Mouse (Mus musculus) lung, postnatal 0 days (tissue): ENCODE data around the gene Marf1. TPM values are rescaled to one million over a fixed set of nuclear protein-coding genes. Genes with fewer than 3 reads are reported as not detected.
"Not testable (repeated sequence)": the region's sequence is repeated elsewhere in the genome, so short reads cannot be mapped to it uniquely, and the experiment has no call there.

Source experiments
- ATAC-seq: fragments of 200-750 bp; cut with Nextera tagmentation; 2 replicates; pipeline ENCODE4 v1.8.0; 2017; ENCODE audit warnings: moderate library complexity
- DNase-seq: peaks from one replicate; pipeline ENCODE4 v3.0.0-alpha.2; 2016; ENCODE audit warnings: low spot score
- H3K27ac ChIP-seq: fragments of 300-500 bp; sonication (generic); 2 replicates; pipeline ENCODE4 v1.5.1; 2014; ENCODE audit warnings: antibody characterized with exemption, mild to moderate bottlenecking, low read length, mixed read lengths
- H3K27me3 ChIP-seq: fragments of 300-500 bp; sonication (generic); replicated peaks from 2 replicates; pipeline ENCODE4 v1.6.1; 2014; ENCODE audit warnings: low read length, mixed read lengths; ENCODE audit not compliant: insufficient read depth
- H3K36me3 ChIP-seq: fragments of 300-500 bp; sonication (generic); 2 replicates; pipeline ENCODE4 v1.6.1; 2014; ENCODE audit warnings: low read length, mixed read lengths; ENCODE audit not compliant: insufficient read depth
- H3K4me1 ChIP-seq: fragments of 300-500 bp; sonication (generic); 2 replicates; pipeline ENCODE4 v1.6.1; 2014; ENCODE audit warnings: antibody characterized with exemption, low read depth, low read length, mixed read lengths; ENCODE audit not compliant: insufficient read depth
- H3K4me2 ChIP-seq: fragments of 300-500 bp; sonication (generic); replicated peaks from 2 replicates; pipeline ENCODE4 v1.6.1; 2014; ENCODE audit warnings: low read depth, mild to moderate bottlenecking, low read length, moderate library complexity, mixed read lengths
- H3K4me3 ChIP-seq: fragments of 300-500 bp; sonication (generic); 2 replicates; pipeline ENCODE4 v1.5.1; 2014; ENCODE audit warnings: low read depth, low read length
- H3K9ac ChIP-seq: fragments of 300-500 bp; sonication (generic); replicated peaks from 2 replicates; pipeline ENCODE4 v1.6.1; 2014; ENCODE audit warnings: low read depth, mild to moderate bottlenecking
- H3K9me3 ChIP-seq: fragments of 300-500 bp; sonication (generic); 2 replicates; pipeline ENCODE4 v1.6.1; 2016; ENCODE audit warnings: low read length, mixed read lengths
- CTCF ChIP-seq: IDR thresholded peaks from 2 replicates; pipeline ENCODE4 v1.5.1; 2016; ENCODE audit warnings: antibody characterized with exemption, mild to moderate bottlenecking
- EP300 ChIP-seq: IDR thresholded peaks from 2 replicates; pipeline ENCODE4 v1.6.1; 2016; ENCODE audit warnings: antibody characterized with exemption, mild to moderate bottlenecking, control low read depth
- WGBS: fragments of 180-500 bp; shearing (Covaris S2); extraction: QIAGEN DNeasy Blood & Tissue Kit; methylation state at CpG from one replicate; pipeline ENCODE4 v1.1.7; 2014; 5-methylcytosine and 5-hydroxymethylcytosine counted together
- polyA plus RNA-seq: library from polyadenylated mRNA; unstranded; fragments of >200 nt; fragmentation: Nextera tagmentation; extraction: Ambion mirVana; gene quantifications from 2 replicates; pipeline ENCODE4 v1.2.1, GENCODE M21; 2015

Gene Marf1
- polyA plus RNA-seq, 1 experiment from 2014 or later, result 13.2 TPM

DNA sequence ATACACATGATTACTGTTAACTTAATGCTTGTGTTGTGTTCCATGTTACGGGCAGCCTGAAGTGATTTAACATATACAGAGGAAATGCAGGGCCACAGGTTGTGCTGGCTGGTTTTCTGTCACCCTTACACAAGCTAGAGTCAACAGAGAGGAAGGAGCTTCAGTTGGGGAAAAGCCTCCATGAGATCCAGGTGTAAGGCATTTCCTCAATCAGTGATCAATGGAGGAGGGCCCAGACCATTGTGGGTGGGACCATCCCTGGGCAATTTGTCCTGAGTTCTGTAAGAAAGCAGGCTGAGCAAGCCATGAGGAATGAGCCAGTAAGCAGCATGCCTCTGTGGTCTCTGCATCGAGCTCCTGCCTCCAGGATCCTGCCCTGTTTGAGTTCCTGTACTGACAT, 71.4 kb downstream of the Marf1 start:
- no peaks in the 10 kb centered on the region for H3K9me3 ChIP-seq
- H3K9ac ChIP-seq, result no peak overlapping the region
- no peak overlapping the region for H3K27ac ChIP-seq
- no peak for TF ChIP-seq EP300
- DNase-seq (no peak), ATAC-seq (no peak)
- no peak overlapping the region for H3K4me3 ChIP-seq
- H3K27me3 ChIP-seq, result no peaks in the 10 kb centered on the region
- no peaks in the 10 kb centered on the region for H3K36me3 ChIP-seq
- H3K4me1 ChIP-seq, result no peaks in the 10 kb centered on the region
- H3K4me2 ChIP-seq, result no peak overlapping the region
- WGBS, result 61% methylated on average over 2 of the region's 2 CpGs

DNA sequence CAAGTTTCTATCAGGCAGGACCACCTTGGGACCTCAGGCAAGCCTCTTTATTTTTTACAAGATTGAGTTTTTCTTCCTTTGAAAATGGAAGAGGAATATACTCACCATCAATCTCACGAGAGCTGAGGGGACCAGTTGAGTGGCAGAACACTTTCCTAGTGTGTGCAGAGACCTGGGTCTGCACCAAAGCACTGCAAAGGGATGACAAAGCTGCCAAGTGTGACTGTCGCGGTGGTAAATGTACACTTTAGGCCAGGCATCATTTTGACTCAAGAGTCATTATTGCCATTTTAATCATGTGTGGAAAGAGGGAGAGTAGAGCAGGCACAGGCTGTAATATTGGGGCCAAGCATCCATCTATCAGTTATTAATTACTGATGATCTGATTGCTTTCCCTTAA, 73.9 kb downstream of the Marf1 start:
- Histone ChIP-seq H3K27ac (no peak overlapping the region), H3K4me1 (no peaks in the 10 kb centered on the region), H3K9ac (no peak overlapping the region), H3K36me3 (no peaks in the 10 kb centered on the region), H3K4me2 (no peak overlapping the region), H3K27me3 (no peaks in the 10 kb centered on the region), H3K9me3 (no peaks in the 10 kb centered on the region), H3K4me3 (no peak overlapping the region)
- no peak for ATAC-seq
- WGBS, result 76% methylated on average over 3 of the region's 3 CpGs
- DNase-seq, result no peak
- no peak for TF ChIP-seq CTCF
- TF ChIP-seq EP300, result no peak

DNA sequence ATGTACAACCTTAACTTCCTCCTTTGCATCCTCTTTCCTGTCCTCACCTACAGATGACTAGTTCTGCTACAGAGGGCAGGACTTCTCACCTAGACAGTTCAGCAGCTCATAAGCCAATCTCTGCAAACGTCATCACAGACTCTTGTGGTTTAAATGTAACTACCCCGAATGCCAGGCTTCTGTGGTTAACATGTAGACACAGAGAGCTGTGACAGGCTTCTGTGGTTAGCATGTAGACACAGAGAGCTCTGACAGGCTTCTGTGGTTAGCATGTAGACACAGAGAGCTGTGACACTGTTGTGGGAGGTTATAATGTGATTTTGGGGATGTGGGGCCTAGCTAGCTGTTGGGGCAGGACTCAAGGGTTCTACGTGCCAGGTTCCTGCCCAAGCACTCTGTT, 74.9 kb downstream of the Marf1 start:
- no peaks in the 10 kb centered on the region for H3K9me3 ChIP-seq
- TF ChIP-seq CTCF (no peak), EP300 (no peak)
- WGBS, result 65% methylated on average over 3 of the region's 3 CpGs
- no peaks in the 10 kb centered on the region for H3K27me3 ChIP-seq
- no peak for DNase-seq
- H3K4me3 ChIP-seq, result no peak overlapping the region
- no peak overlapping the region for H3K27ac ChIP-seq
- no peak overlapping the region for H3K9ac ChIP-seq
- ATAC-seq, result no peak
- no peak overlapping the region for H3K4me2 ChIP-seq
- no peaks in the 10 kb centered on the region for H3K4me1 ChIP-seq
- H3K36me3 ChIP-seq, result no peaks in the 10 kb centered on the region

DNA sequence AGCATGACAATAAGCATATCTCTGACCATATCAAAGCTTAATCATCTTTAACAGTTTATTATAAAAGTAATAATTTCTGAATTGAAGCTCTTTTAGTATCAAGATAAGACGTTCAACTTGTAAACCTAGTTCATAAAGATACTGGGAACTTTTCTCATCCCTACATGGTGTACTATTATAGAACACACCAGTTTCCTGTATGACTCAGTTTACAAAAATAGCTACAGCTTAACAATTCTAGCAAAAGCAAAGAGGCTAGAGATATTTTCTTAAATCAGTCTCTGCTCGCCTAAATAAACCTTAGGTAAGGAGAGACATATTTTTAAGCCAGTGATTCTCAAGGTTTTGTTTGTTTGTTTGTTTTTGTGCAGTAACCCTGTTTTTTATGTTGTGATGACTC, 80.2 kb downstream of the Marf1 start:
- Histone ChIP-seq H3K4me2 (no peak overlapping the region), H3K9me3 (no peaks in the 10 kb centered on the region), H3K36me3 (no peaks in the 10 kb centered on the region), H3K4me1 (no peaks in the 10 kb centered on the region), H3K4me3 (no peak overlapping the region), H3K27me3 (no peaks in the 10 kb centered on the region), H3K9ac (no peak overlapping the region), H3K27ac (no peak overlapping the region)
- WGBS, result 68% methylated on average over 2 of the region's 2 CpGs
- DNase-seq, result no peak
- no peak for ATAC-seq
- TF ChIP-seq CTCF (no peak), EP300 (no peak)

DNA sequence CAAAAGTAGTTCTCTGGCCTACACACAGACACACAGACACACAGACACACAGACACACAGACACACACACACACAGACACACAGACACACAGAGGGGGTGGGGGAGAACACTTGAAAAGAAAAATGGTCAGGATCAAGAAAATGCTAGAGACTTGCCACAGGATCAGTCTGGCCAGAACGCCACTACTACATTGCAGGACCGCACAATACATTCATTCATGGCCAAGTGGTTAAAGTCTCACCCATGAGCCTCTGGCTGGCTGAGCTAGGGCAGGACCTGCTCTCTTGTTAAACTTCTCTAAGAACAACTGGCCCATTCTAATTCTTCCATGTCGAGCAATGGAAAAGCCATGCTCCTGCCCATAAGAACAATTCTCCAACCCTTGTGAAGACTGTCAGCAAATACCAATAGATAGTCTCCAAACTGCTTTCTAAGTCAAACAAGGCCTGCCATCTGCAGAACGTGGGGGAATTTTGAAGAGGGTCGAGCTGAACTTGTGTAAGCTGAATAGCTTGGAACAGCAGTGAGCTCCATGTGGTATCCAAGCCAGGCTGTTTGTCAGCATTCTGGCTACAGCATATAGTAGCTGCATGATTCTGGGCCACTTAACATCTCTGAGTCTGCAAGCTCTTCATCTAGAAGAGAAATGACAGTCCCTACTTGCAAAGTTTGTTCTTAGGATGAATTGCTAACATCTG, 92.5 kb downstream of the Marf1 start:
- 49% methylated on average over 5 of the region's 5 CpGs for WGBS
- H3K27ac ChIP-seq, result no peak overlapping the region
- ATAC-seq, result no peak

DNA sequence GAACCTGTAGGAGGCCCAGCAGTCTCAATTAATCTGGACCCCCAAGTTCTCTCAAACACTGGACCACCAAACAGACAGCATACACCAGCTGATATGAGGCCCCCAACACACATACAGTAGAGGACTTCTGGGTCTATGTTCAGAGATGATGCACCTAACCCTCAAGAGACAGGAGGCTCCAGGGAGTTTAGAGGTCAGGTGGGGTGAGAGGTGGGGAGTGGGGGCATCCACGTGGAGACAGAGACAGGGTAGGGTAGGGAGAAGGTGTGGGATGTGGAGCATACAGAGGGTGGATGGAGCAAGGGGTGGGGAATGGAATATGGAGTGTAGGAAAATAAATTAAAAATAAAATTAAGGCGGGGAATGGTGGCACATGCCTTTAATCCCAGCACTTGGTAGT, 94.5 kb downstream of the Marf1 start:
- not testable (repeated sequence) for H3K4me3 ChIP-seq, H3K4me2 ChIP-seq, H3K36me3 ChIP-seq, ATAC-seq, H3K9ac ChIP-seq, H3K27ac ChIP-seq, H3K9me3 ChIP-seq, DNase-seq, H3K27me3 ChIP-seq, H3K4me1 ChIP-seq
- 64% methylated on average over 2 of the region's 2 CpGs for WGBS

More for the DNA sequence above, 92.5 kb downstream of the Marf1 start:
- no peaks in the 10 kb centered on the region for H3K4me1 ChIP-seq
- no peak overlapping the region for H3K9ac ChIP-seq
- no peak for DNase-seq
- no peaks in the 10 kb centered on the region for H3K27me3 ChIP-seq
- no peak overlapping the region for H3K4me2 ChIP-seq
- TF ChIP-seq EP300 (no peak), CTCF (no peak)
- no peak overlapping the region for H3K4me3 ChIP-seq
- H3K36me3 ChIP-seq, result no peaks in the 10 kb centered on the region
- no peaks in the 10 kb centered on the region for H3K9me3 ChIP-seq

DNA sequence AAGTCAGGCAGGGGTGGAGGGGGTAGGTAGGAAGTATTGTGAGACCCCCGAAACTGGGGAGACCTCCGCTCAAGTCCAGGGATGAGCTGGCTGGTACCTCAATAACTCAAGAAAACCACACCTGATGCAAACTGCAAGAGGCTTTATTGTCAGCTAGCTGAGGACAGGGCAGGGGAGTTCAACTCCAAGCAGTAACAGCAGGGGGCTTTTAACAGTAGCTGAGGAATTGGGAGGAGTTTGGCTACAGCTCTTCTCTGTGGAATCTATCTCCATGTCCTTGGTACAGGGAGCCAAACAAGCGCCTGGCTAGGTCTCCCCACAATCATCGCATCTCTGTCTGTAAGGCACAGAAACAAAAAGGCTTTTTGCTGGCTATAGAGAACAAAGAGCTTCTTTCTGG, 96.6 kb downstream of the Marf1 start:
- WGBS, result 67% methylated on average over 4 of the region's 4 CpGs

More for the DNA sequence above, 96.6 kb downstream of the Marf1 start:
- not testable (repeated sequence) for H3K4me1 ChIP-seq, H3K4me2 ChIP-seq, H3K27ac ChIP-seq, H3K9ac ChIP-seq, DNase-seq, H3K27me3 ChIP-seq, H3K36me3 ChIP-seq, H3K4me3 ChIP-seq, H3K9me3 ChIP-seq, ATAC-seq
